Mouse (Mus musculus): ENCODE measurements at regions not wholly inside any gene's neighbourhood (a gene's known extent, or its start where the extent isn't known, plus 50 kb on each side); places are given as distances from the start of the nearest gene placed in this dataset.
A peak's percentile ranks its signal among the peaks of the same experiment; 100 is the strongest.

GRCm38 (mm10) chr7:73637810-73638125 is 96.1 kb upstream of the Chd2 start:
- no peak for DNase-seq (ENCODE audit: low spot score in 2 of 2)

- DNase-seq (ENCODE audit: low spot score in 2 of 2) = no peak
These were observed 95.6 kb upstream of the Chd2 start for GRCm38 (mm10) chr7:73637101-73637809.

- DNase-seq (ENCODE audit: low spot score in 2 of 2) = no peak
These were observed 93.8 kb upstream of the Chd2 start for GRCm38 (mm10) chr7:73635422-73635821.

GRCm38 (mm10) chr7:73630790-73631189 is 89.2 kb upstream of the Chd2 start:
- no peak for DNase-seq (ENCODE audit: low spot score in 2 of 2)

- no peak for DNase-seq (ENCODE audit: low spot score in 2 of 2)
These were observed 87.6 kb upstream of the Chd2 start for GRCm38 (mm10) chr7:73629182-73629581.

- peak; percentile 56 to 62 for DNase-seq (ENCODE audit: low spot score in 2 of 2)
These were observed 86.4 kb upstream of the Chd2 start for GRCm38 (mm10) chr7:73628071-73628470.

GRCm38 (mm10) chr7:73626291-73626690 is 84.7 kb upstream of the Chd2 start:
- no peak for DNase-seq (ENCODE audit: low spot score in 2 of 2)

- no peak for DNase-seq (ENCODE audit: low spot score in 2 of 2)
These were observed 84.0 kb upstream of the Chd2 start for GRCm38 (mm10) chr7:73625651-73626050.

GRCm38 (mm10) chr7:73624992-73625391 is 83.4 kb upstream of the Chd2 start:
- DNase-seq (ENCODE audit: low spot score in 2 of 2) = no peak

- no peak for DNase-seq (ENCODE audit: low spot score in 2 of 2)
These were observed 82.5 kb upstream of the Chd2 start for GRCm38 (mm10) chr7:73624093-73624600.

GRCm38 (mm10) chr7:73622468-73622867 is 80.8 kb upstream of the Chd2 start:
- no peak for DNase-seq (ENCODE audit: low spot score in 2 of 2)

GRCm38 (mm10) chr7:73620341-73620740 is 78.7 kb upstream of the Chd2 start:
- no peak for DNase-seq (ENCODE audit: low spot score in 2 of 2)

- DNase-seq (ENCODE audit: low spot score in 2 of 2) = no peak
These were observed 77.3 kb upstream of the Chd2 start for GRCm38 (mm10) chr7:73618758-73619416.

GRCm38 (mm10) chr7:73617910-73618757 is 76.5 kb upstream of the Chd2 start:
- peak; percentile 98 to 99 for DNase-seq (ENCODE audit: low spot score in 2 of 2)

GRCm38 (mm10) chr7:73616971-73617906 is 75.6 kb upstream of the Chd2 start:
- peak in 1 of 2 experiments; percentile 45 for DNase-seq (ENCODE audit: low spot score in 2 of 2)

GRCm38 (mm10) chr7:73616015-73616414 is 74.4 kb upstream of the Chd2 start:
- DNase-seq (ENCODE audit: low spot score in 2 of 2) = peak in 1 of 2 experiments; percentile 32

GRCm38 (mm10) chr7:73614840-73615555 is 73.4 kb upstream of the Chd2 start:
- DNase-seq (ENCODE audit: low spot score in 2 of 2) = no peak

- no peak for DNase-seq (ENCODE audit: low spot score in 2 of 2)
These were observed 72.7 kb upstream of the Chd2 start for GRCm38 (mm10) chr7:73614341-73614740.

- no peak for DNase-seq (ENCODE audit: low spot score in 2 of 2)
These were observed 71.1 kb upstream of the Chd2 start for GRCm38 (mm10) chr7:73612752-73613092.

- no peak for DNase-seq (ENCODE audit: low spot score in 2 of 2)
These were observed 70.5 kb upstream of the Chd2 start for GRCm38 (mm10) chr7:73611866-73612751.
